Mouse (Mus musculus) megakaryocyte progenitor cell, adult 5-6 weeks (primary cell): Measurements from ENCODE around the gene Cenpu. TPM values are rescaled to one million over a fixed set of nuclear protein-coding genes. Genes with fewer than 3 reads are reported as not detected.
A peak's percentile ranks its signal among the peaks of the same experiment; 100 is the strongest.

Experiments
- ATAC-seq: replicated peaks from 2 replicates; pipeline ENCODE4 v1.8.0; 2016; ENCODE audit warnings: mild to moderate bottlenecking, moderate TSS enrichment, inconsistent platforms; ENCODE audit not compliant: poor library complexity
- total RNA-seq, 2 experiments: library from RNA; stranded (forward) in 1 of 2; stranded (reverse) in 1 of 2; fragments of 157-497, 149-512 nt in 1 of 2; fragments of 200-1000 nt in 1 of 2; gene quantifications; 2 replicates each; pipeline versions ENCODE4 v1.2.3 to v1.2.4; 2015 to 2017

Cenpu gene
- 34.9 and 42.0 TPM in 2 replicates for total RNA-seq (2015)
- total RNA-seq (2017) = 71.4 and 104 TPM in 2 replicates

- peak; percentile 80 for ATAC-seq
Measured at GRCm38 (mm10) chr8:46551615-46552440, at the start of gene Cenpu. TSS of gene Cenpu (plus strand) at chr8:46552028.

- no peak for ATAC-seq
Measured at GRCm38 (mm10) chr8:46502333-46503071, 49.3 kb upstream of the Cenpu start.

- no peak for ATAC-seq
Measured at GRCm38 (mm10) chr8:46503072-46503695, 48.6 kb upstream of the Cenpu start.

- ATAC-seq = no peak
Measured at GRCm38 (mm10) chr8:46504196-46504595, 47.6 kb upstream of the Cenpu start.

DNA sequence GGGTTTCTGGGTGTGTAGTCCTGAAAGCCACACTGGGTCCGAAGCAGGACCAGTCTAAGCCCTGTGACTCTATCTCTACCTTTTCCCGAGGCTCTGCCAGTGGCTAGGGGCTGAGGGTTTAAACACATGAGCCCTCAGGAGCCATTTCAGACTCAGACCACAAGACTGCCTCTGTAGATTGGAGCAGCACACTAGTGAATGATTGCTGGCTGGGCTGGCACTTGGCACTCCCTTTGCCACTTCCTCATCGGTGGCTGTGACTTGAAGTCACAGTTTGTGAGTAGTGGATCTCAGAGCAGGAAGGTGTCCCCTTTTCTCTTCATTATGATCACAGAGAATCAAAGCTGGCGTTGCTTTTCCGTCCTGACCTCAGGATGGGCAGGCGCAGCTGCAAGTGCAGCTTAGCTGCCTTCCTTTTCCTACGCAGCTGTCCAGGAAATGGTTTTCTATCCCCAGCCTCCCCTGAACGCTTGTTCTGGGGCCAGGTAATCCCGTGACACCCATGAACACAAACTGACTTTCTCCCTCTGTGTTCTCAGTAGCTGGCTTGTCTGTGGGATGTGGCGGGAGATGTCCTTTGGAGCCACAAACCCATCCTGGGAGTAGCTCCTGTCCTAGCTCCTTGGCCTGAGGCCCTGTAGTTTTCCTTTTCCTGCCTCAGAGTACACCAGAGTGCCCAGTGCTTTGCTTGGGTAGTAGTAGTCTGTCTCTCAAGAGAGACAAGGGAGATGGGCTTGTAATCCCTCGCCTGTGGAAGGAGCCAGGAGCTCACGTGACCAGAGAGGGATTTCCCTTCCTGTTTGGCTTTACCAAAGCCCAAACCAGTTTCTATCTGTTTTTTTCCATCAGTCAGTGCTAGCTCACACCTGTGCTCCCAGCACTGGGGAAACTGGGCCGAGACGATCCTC lies 43.1 kb upstream of the Cenpu start:
- ATAC-seq = peak; percentile 74

DNA sequence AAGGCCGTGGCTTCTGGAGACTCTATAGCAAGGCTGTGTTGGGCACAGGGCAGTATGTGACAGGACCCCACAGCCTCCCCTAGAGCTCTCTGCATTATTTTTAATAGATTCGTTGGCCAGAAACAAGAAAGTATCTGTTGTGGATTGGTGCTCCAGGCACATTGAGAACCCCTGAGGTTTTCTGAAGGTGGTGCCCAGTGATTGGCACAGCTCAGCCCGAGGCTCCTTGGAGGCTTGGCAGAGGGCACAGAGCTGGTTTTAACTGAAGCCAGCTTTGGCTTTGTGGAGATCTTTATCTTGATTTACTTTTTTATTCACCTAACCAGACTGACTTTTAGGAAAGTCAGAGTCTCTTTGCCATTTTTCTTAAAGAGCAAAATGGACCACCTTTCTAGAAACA lies 42.4 kb upstream of the Cenpu start:
- no peak for ATAC-seq

DNA sequence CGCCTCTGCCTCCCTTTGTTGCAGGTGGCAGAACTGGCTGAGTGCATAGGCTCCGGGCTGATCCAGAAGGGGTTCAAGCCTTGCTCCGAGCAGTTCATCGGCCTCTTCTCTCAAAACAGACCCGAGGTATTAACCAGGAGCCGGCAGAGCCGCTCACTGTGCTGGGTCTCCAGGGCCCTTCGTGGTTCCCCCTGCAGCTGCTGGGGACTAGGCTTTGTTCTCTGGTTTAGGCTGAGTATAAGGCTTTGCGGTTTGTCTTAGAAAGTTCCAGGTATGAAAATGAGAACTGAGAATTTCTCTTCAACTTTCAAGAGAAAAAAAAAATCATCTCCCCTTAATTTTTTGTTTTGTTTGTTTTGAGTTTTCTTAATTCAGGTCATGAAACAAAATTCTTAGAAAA lies 40.5 kb upstream of the Cenpu start:
- ATAC-seq = no peak

GRCm38 (mm10) chr8:46512538-46512937 lies 39.3 kb upstream of the Cenpu start:
- ATAC-seq = peak; percentile 44

DNA sequence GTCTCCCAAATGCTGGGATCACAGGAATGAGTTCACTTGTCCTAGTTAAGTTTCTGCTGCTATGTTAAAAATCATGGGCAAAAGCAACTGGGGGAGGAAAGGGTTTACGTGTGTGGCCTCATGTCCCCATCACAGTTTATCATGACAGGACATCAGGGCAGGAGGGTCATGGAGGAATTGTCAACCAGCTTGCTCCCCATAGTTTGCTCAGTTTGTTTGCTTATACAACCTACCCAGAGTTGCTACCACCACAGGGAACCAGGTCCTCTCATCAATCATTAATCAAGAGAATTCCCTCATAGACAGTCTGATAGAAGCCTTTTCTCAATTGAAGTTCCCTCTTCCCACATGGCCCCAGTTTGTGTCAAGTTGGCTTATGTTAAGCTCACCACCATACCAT lies 37.8 kb upstream of the Cenpu start:
- no peak for ATAC-seq

DNA sequence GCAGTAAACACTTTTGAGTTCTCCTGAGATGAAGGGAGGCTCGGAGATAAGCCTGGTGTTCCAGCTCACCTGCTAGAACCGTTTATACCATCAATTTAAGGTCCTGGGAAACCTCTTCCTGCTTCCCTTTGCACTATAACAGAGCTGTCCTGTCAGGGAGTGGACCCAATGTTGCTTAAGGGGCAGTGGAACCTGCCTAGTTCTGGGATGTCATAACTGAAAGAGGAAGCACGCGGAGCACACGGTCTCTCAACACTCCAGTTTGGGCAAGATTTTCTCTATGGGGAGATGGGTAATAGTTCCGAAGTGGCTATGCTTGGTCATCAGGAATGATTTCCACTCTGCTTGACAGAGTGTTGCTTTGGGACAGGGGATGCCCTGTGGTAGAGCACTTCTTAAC lies 31.2 kb upstream of the Cenpu start:
- peak; percentile 90 for ATAC-seq

- no peak for ATAC-seq
Measured at GRCm38 (mm10) chr8:46526098-46526497, 25.7 kb upstream of the Cenpu start.

GRCm38 (mm10) chr8:46526821-46527220 lies 25.0 kb upstream of the Cenpu start:
- ATAC-seq = peak; percentile 27; the same call in 1 of the 2 replicates

- ATAC-seq = no peak
Measured at GRCm38 (mm10) chr8:46529508-46529907, 22.3 kb upstream of the Cenpu start.

GRCm38 (mm10) chr8:46530541-46530940 lies 21.3 kb upstream of the Cenpu start:
- no peak for ATAC-seq

DNA sequence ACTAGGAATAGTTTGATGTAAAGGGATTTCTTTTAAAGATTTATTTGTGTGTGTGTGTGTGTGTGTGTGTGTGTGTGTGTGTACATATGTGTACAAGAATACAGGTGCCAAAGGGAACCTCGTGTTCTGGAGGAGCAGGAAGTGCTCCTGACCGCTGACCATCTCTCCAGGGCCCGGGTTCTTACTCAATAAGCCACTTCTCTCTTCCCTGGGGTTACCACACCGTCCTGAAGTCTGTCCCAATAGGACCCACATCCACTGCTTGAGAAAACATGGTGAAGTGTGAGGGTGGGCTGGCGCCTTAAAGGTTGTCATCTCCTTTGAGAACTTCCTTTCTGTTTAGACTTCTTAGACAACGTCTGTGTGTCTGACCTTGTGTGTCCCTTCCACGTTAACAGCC lies 17.9 kb upstream of the Cenpu start:
- ATAC-seq = peak; percentile 98

DNA sequence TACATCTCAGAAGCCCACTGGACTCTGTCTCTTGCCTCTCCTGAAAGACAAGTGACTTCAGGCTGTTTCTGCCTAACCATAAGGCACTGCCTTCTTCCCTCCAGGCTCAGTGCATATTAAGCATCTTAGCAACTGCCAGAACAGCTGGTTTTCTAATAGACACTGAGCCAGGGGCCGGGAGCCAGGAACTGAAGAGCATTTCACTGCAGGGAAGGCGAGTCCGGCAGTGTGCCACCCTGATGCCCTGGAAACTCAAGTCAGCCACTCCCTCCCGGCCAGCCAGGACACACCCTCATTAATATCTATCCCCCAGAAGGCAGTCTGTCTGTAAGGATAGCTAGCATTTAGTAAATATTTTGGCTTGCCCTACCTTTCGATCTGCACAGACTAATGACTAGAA lies 12.1 kb upstream of the Cenpu start:
- peak; percentile 85 for ATAC-seq

GRCm38 (mm10) chr8:46543191-46543590 lies 8.6 kb upstream of the Cenpu start:
- no peak for ATAC-seq

- ATAC-seq = no peak
Measured at GRCm38 (mm10) chr8:46543662-46544061, 8.2 kb upstream of the Cenpu start.

- ATAC-seq = no peak
Measured at GRCm38 (mm10) chr8:46545854-46546253, 6.0 kb upstream of the Cenpu start.

DNA sequence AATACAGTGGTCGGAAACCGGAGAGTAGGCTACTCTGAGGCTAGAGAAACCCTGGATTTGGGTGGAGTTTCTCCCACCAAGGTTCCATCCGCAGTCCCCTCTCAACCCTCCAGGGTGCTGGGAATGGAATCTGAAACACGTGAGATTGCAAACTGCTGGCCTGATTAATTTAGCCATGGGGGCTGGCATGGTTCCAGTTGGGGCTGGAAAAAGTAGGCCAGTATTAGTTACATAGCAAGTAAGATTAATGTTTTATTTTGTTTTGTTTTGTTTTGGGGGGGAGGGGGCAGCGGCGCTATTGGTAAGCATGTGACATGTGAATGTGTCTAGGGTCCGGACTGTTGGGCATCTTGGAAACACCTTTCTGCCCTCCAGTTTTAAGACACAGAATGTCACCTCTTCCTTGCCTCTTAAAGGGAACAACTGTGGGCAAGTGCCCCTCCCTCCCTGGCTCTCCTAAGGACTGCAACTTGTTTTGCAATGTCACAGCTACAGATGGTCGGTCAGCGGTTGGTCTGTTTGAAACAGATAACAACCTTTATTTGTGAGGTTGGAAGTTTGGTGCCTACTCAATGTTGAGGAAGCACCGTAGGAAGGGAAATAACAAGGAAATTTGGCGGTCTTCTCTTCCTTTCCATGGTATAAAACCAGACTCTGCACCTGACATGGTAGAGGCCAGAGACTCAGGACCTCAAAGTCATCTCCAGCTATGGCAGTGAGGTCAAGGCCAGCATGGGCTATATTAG lies 5.2 kb upstream of the Cenpu start:
- peak; percentile 69 for ATAC-seq
